Mouse (Mus musculus) retina, adult 2 months (tissue): ENCODE data around the gene Adipoq.
"Not testable (repeated sequence)": the region's sequence is repeated elsewhere in the genome, so short reads cannot be mapped to it uniquely, and the experiment has no call there.

Experiments
- DNase-seq: peaks from one replicate; pipeline ENCODE4 v3.0.0-alpha.2; 2012; ENCODE audit warnings: low read depth, low spot score

Adipoq gene

GRCm38 (mm10) chr16:23146280-23146679, at the start of gene Adipoq:
Gene Adipoq (plus strand): TSS chr16:23146536.
- no peak for DNase-seq

GRCm38 (mm10) chr16:23096886-23097285, 49.5 kb upstream of the Adipoq start:
- DNase-seq: not testable (repeated sequence)

- DNase-seq: not testable (repeated sequence)
Measured at GRCm38 (mm10) chr16:23097290-23098104, 48.8 kb upstream of the Adipoq start.

GRCm38 (mm10) chr16:23098105-23098452, 48.3 kb upstream of the Adipoq start:
- not testable (repeated sequence) for DNase-seq

- DNase-seq: no peak
Measured at GRCm38 (mm10) chr16:23099632-23100031, 46.7 kb upstream of the Adipoq start.

GRCm38 (mm10) chr16:23100099-23100575, 46.2 kb upstream of the Adipoq start:
- no peak for DNase-seq

- DNase-seq: no peak
Measured at GRCm38 (mm10) chr16:23100613-23101012, 45.7 kb upstream of the Adipoq start.

GRCm38 (mm10) chr16:23102340-23103037, 43.8 kb upstream of the Adipoq start:
- no peak for DNase-seq

- no peak for DNase-seq
Measured at GRCm38 (mm10) chr16:23103038-23103745, 43.1 kb upstream of the Adipoq start.

- DNase-seq: no peak
Measured at GRCm38 (mm10) chr16:23103841-23104240, 42.5 kb upstream of the Adipoq start.

GRCm38 (mm10) chr16:23106121-23106520, 40.2 kb upstream of the Adipoq start:
- no peak for DNase-seq

GRCm38 (mm10) chr16:23107231-23107942, 38.9 kb upstream of the Adipoq start, which contains the start of gene Eif4a2:
Gene Eif4a2 (plus strand): TSS chr16:23107444.
- DNase-seq: peak; percentile 94

- peak; percentile 59 for DNase-seq
Measured at GRCm38 (mm10) chr16:23107946-23108759, 38.2 kb upstream of the Adipoq start.

- no peak for DNase-seq
Measured at GRCm38 (mm10) chr16:23108943-23109342, 37.4 kb upstream of the Adipoq start.

- no peak for DNase-seq
Measured at GRCm38 (mm10) chr16:23109350-23110280, 36.7 kb upstream of the Adipoq start.

GRCm38 (mm10) chr16:23112348-23112747, 34.0 kb upstream of the Adipoq start:
- DNase-seq: no peak

- DNase-seq: no peak
Measured at GRCm38 (mm10) chr16:23112861-23113435, 33.4 kb upstream of the Adipoq start.

- DNase-seq: no peak
Measured at GRCm38 (mm10) chr16:23113903-23114302, 32.4 kb upstream of the Adipoq start.
